ENCODE assay signal across 16 mouse cellular contexts in the genomic region with DNA sequence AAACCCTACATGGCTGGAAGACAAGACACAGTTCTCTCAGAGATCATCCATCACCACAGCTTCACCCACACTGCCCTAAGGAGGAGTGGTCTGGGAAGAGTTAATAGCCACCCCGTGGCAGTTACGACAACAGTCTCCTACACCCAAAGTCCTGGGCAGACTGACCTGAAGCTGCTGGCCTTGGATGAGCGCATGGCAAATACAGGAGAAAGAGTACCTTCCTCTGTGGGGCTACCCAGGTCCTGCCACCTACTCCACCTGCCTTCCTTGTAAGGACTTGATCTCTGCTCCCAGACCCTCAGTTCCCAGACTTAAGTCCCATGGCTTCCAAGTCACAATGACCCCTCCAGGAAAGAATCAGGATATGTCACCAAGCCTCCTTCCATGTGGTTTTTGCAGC.
"Had no signal": no experiment of that assay in that cellular context is flagged by ENCODE, and none has a peak within 500 bp of the region (broad histone marks: within the 10 kb centered on the region; RNA-seq: fewer than 3 reads in every experiment).

No protein-coding gene starts in this region.

- H3K27ac ChIP-seq: lung, embryonic 15.5 days; macrophage; midbrain, embryonic 12.5 days; neural tube, embryonic 12.5 days; stomach, embryonic 15.5 days; stomach, postnatal 0 days had no signal

- H3K4me3 ChIP-seq: lung, embryonic 15.5 days; megakaryocyte, embryonic 14.5 days; midbrain, embryonic 12.5 days; neural tube, embryonic 12.5 days; stomach, embryonic 15.5 days had no signal

- DNase-seq: liver, postnatal 0 days; lung, adult 2 months; lung, postnatal 14 days; lung, postnatal 36 days; midbrain, embryonic 14.5 days; right cerebral cortex, postnatal 14 days; thymus, adult 2 months; thymus, postnatal 25 days; thymus, postnatal 4 days had no signal
